Mouse (Mus musculus) cortical plate, adult 2 months (tissue): ENCODE results near the gene Rsph6a. TPM values are rescaled to one million over a fixed set of nuclear protein-coding genes. Genes with fewer than 3 reads are reported as not detected.

Experiments
- H3K27ac ChIP-seq: fragments of 200-500 bp; 2 replicates; pipeline ENCODE4 v1.5.1; 2012; ENCODE audit warnings: low read length, control low read depth, inconsistent platforms; ENCODE audit not compliant: insufficient read depth
- H3K4me1 ChIP-seq: fragments of 200-500 bp; 2 replicates; pipeline ENCODE4 v1.6.1; 2011; ENCODE audit warnings: low read length; ENCODE audit not compliant: control insufficient read depth, insufficient read depth
- H3K4me3 ChIP-seq: fragments of 200-500 bp; 2 replicates; pipeline ENCODE4 v1.5.1; 2011; ENCODE audit warnings: mild to moderate bottlenecking, low read length, control low read depth; ENCODE audit not compliant: insufficient read depth
- CTCF ChIP-seq: fragments of 200-500 bp; IDR thresholded peaks from 2 replicates; pipeline ENCODE4 v1.5.1; 2011; ENCODE audit warnings: mild to moderate bottlenecking, control low read depth, low read length; ENCODE audit not compliant: insufficient read depth; ENCODE audit errors: extremely low read depth
- POLR2A ChIP-seq: fragments of 200-500 bp; IDR thresholded peaks from 2 replicates; pipeline ENCODE4 v1.6.1; 2011; ENCODE audit warnings: mild to moderate bottlenecking, low read length, control low read depth; ENCODE audit not compliant: insufficient read depth; ENCODE audit errors: extremely low read depth
- polyA plus RNA-seq: library from polyadenylated mRNA; depleted of rRNA; stranded (reverse); fragments of >200 nt; gene quantifications from 2 replicates; pipeline ENCODE4 v1.2.3, GENCODE M21; 2012; rRNA removed

Rsph6a gene
- polyA plus RNA-seq, 1 experiment = 0.10 TPM

DNA sequence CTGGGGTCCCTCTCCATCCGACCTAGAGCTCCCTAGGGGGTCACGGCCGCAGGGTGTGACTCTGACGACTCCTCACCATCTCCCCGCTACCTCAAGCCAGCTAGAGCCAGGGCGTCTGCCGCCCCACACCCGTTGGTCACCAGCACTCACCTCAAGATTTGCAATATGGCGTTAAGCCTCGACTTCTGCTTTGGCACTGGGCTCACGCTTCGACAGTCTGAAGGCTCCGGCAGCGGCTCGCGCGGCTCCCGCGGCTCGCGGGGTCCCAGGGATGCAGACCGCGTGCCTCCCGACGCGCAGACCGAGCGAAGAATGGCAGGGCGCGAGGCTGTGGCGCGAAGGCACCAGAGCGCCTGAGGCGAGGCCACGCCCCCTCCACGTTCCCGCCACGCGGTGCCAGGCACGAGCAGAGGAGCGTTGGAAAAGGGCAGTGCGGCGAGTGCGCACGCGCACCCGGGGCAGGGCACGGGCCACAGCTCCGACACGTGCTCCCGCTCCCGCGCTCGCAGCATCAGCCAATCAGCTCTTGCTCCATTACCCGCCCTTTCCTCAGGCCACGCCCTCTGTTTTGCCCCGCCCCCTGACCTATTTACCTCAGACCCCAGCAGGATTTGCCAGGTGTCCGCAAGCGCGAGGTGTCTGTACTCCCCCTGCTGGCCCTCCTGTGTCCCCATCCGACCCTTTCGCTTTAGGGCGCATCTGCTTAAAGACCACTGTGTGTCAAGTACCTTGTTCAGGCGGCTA is 63.7 kb downstream of the Rsph6a start, which contains the start of gene Gm4969:
TSS of gene Gm4969 (minus strand) at position 341 of the 744 bp plus-strand sequence.
- H3K4me1 ChIP-seq = no peaks in the 10 kb centered on the region
- TF ChIP-seq POLR2A (no peak), CTCF (no peak)
- peak within 1 kb of the TSS; percentile 5; the same call in 1 of the 2 replicates for H3K4me3 ChIP-seq
- H3K27ac ChIP-seq = no peak within 1 kb of the TSS

DNA sequence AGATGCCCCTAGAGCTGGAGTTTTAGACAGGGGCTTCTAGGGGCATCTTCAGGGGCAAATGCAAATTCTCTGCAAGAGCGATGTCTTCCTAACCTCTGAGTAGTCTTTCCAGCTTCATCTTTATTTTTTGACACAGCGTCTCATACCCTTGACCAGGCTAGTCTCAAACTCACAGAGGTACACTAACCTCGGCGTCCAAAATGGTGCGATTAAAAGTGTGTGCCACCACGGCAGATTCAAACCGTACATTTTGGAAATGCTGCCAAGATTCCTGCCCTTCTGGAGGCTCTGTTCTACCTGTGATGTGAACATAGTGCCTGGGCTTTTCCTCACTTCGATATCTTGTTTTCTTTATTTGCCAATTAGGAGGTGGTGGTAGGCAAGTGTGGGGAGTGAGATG is 64.6 kb downstream of the Rsph6a start:
- Histone ChIP-seq H3K27ac (no peak overlapping the region), H3K4me1 (no peaks in the 10 kb centered on the region), H3K4me3 (no peak overlapping the region)
- TF ChIP-seq CTCF (no peak), POLR2A (no peak)

DNA sequence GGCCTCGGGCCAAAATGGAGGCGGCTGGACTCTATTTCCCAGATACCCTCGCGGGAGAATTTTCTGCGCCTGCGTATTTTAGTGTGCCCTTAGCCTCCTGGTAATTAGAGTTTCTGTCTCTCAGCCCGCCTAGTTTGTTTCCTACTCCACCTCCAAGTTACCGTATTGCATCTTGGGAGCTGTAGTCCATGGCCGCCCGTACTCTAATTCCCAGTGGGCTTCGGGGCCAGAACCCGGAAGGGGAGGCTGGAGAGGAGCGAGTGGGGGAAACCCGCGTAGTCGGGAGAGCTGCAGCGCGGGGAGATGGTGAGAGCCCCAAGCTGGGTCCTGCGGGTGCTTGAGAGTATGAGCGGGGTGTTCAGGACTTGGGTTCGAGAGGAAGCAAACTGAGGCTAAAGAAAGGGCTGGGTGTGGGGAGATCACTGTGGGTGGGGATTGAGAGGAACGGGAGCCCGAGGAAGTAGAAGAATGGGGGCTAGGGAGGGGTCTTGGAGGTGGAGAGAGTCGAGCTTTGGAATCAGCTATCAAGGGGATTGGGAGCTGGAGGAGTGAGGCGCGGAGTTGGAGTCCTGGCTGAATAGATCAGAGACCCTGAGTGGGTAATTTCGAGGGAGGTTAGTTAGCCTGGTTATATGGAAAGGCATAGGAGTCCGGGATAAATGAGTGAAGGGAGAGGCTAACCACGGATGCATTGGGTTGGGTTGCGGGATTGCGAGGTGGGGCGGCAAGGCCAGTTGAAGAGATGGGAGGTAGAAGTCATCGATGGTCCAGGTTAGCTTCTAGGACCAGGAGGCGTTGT is 65.3 kb downstream of the Rsph6a start, which contains the start of gene Fbxo46:
TSS of gene Fbxo46 (plus strand) at position 229 of the 799 bp plus-strand sequence.
- Histone ChIP-seq H3K27ac (no peak within 1 kb of the TSS), H3K4me3 (peak within 1 kb of the TSS; percentile 56), H3K4me1 (no peaks in the 10 kb centered on the region)
- TF ChIP-seq POLR2A (peak; percentile 88), CTCF (no peak)

DNA sequence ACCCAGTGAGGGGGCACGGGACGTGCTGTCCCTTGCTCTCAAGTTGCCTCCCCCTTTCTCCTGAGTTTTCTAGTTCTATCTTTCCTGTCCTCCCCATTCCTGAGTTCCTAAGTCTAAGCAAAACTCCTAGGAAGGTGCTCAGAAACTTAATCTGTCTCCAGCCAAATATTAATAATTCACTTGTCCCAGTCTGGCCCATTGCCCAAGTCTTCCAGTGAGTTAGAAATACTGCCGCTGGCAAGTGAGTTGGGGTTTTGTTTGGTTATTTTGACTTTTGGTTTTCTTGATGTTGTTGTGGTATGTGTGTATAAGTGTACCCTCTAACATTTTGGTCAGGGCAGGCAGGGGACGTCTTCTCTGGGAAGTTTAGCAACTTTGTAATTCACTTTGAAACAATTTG is 67.2 kb downstream of the Rsph6a start:
- Histone ChIP-seq H3K4me1 (no peaks in the 10 kb centered on the region), H3K27ac (no peak overlapping the region), H3K4me3 (no peak overlapping the region)
- TF ChIP-seq CTCF (no peak), POLR2A (no peak)

Other genes with a start within 250 kb of the Rsph6a start
- 0.06 and 0.15 TPM in 2 replicates for gene Psg17, start 233.1 kb upstream of the Rsph6a start, polyA plus RNA-seq
- gene Mill2, start 214.7 kb upstream of the Rsph6a start, polyA plus RNA-seq = 2.5 and 2.6 TPM in 2 replicates
- gene Pglyrp1, start 183.4 kb upstream of the Rsph6a start, polyA plus RNA-seq = 15.7 and 16.0 TPM in 2 replicates
- 14.7 and 15.8 TPM in 2 replicates for gene Ccdc61, start 144.3 kb upstream of the Rsph6a start, polyA plus RNA-seq
- 22.3 and 23.3 TPM in 2 replicates for gene Nova2, start 128.8 kb upstream of the Rsph6a start, polyA plus RNA-seq
- gene Nanos2, start 67.3 kb upstream of the Rsph6a start, polyA plus RNA-seq = 2.8 and 3.3 TPM in 2 replicates
- gene Mypop, start 63.4 kb upstream of the Rsph6a start, polyA plus RNA-seq = 49.7 and 50.8 TPM in 2 replicates
- 27.2 and 28.5 TPM in 2 replicates for gene Irf2bp1, start 50.6 kb upstream of the Rsph6a start, polyA plus RNA-seq
- gene Foxa3, start 31.2 kb upstream of the Rsph6a start, polyA plus RNA-seq = not detected in 2 replicates
- gene Sympk, start 30.3 kb upstream of the Rsph6a start, polyA plus RNA-seq = 113 and 118 TPM in 2 replicates
- 171 and 178 TPM in 2 replicates for gene Dmwd, start 21.5 kb downstream of the Rsph6a start, polyA plus RNA-seq
- gene Dmpk, start 29.2 kb downstream of the Rsph6a start, polyA plus RNA-seq = 40.9 and 47.6 TPM in 2 replicates
- 4.7 and 5.0 TPM in 2 replicates for gene Six5, start 39.9 kb downstream of the Rsph6a start, polyA plus RNA-seq
- gene Gm4969, start 63.7 kb downstream of the Rsph6a start, polyA plus RNA-seq = 0.70 and 1.1 TPM in 2 replicates
- gene Fbxo46, start 65.2 kb downstream of the Rsph6a start, polyA plus RNA-seq = 8.2 and 8.6 TPM in 2 replicates
- 16.2 and 17.4 TPM in 2 replicates for gene Qpctl, start 94.6 kb downstream of the Rsph6a start, polyA plus RNA-seq
- 88.2 and 92.1 TPM in 2 replicates for gene Snrpd2, start 95.0 kb downstream of the Rsph6a start, polyA plus RNA-seq
- gene Gipr, start 111.4 kb downstream of the Rsph6a start, polyA plus RNA-seq = 3.3 and 3.9 TPM in 2 replicates
- gene Eml2, start 121.7 kb downstream of the Rsph6a start, polyA plus RNA-seq = 156 and 157 TPM in 2 replicates
- gene Gpr4, start 157.8 kb downstream of the Rsph6a start, polyA plus RNA-seq = 6.1 and 6.5 TPM in 2 replicates
- gene Opa3, start 173.6 kb downstream of the Rsph6a start, polyA plus RNA-seq = 41.0 and 41.5 TPM in 2 replicates
- gene Vasp, start 217.1 kb downstream of the Rsph6a start, polyA plus RNA-seq = 15.3 and 16.5 TPM in 2 replicates
- 0.21 and 0.23 TPM in 2 replicates for gene Ppm1n, start 225.4 kb downstream of the Rsph6a start, polyA plus RNA-seq
- 140 TPM in 2 replicates for gene Rtn2, start 227.9 kb downstream of the Rsph6a start, polyA plus RNA-seq